Mouse (Mus musculus): ENCODE measurements at regions not wholly inside any gene's neighbourhood (a gene's known extent, or its start where the extent isn't known, plus 50 kb on each side); places are given as distances from the start of the nearest gene placed in this dataset.
A peak's percentile ranks its signal among the peaks of the same experiment; 100 is the strongest.

DNA sequence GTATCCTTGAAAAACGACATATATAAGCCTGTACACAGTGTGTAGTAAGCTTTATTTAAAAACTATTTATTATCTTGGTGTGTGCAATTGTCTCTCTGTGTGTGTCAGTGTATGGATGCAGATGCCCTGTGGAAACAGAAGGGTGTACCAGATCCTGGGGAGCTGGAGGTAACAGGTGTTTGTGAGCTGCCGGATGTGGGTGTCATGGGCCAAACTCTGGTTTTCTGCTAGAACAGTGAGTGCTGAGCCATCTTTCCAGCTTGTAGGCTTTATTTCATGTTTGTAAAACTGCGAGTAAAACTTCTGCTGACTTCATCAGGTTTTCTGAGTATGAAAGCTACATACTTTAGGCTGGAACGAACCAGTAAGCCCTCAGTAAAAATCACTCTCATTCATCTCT, 322.3 kb upstream of the Gm5148 start:
- peak; percentile 41 to 55 for DNase-seq (ENCODE audit: low spot score in 2 of 2)

DNA sequence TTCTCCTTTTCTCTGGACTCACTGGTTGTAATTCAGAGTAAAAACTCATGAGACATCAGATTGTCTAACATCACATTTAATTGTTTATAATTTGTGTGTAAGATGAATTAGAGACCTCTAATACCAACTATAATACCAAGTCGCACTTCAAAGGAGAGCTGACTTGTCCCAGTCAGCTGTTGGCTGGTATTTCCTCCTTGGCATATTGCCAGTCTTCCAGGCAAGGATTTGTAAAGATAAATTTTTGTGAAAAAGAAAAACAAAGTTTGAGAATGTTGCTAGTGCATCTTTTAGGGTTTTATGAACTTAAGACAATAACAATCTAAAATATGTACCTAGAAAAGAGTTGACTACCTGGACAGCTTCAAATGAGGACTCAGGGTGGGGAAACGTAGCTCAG, 321.7 kb upstream of the Gm5148 start:
- no peak for DNase-seq (ENCODE audit: low spot score in 2 of 2)

DNA sequence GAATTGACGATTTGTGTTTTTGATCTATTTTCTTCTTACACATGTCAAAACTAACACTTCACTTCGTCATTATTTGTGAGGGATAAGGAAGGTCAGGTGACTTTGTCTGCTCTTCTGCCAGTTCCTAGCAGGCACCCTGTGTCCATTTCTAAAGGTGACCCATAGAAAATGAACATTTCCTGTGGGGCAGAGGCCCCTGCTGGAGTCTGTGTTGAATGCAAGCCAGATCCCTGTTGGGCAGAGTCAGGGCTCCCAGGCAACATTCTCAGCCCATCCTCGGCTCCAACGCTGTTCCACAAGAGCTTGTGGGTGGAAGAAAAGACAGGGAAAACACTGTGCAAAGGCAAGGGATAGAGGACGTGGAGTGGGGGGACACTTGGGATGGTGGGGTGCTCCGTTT, 321.2 kb upstream of the Gm5148 start:
- no peak for DNase-seq (ENCODE audit: low spot score in 2 of 2)

DNA sequence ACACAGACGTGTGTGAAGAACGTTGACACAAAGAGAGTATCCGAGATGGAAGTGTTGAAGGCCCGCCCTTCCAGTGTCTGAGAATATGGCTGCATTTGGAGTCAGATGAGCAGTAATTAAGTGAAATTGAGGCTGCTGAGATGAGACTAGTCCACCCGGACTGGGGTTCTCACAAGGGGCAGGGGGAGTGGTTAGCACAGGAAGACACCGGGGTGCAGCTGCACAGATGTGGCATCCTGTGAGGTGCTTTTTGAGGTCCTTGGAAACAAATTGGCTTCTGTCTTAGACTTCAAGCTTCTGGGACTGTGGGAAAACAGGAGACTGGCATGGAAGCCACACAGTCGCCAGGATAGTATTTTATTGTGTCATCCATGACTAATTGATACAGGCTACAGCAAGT, 320.0 kb upstream of the Gm5148 start:
- DNase-seq (ENCODE audit: low spot score in 2 of 2), result peak; percentile 47 to 57

DNA sequence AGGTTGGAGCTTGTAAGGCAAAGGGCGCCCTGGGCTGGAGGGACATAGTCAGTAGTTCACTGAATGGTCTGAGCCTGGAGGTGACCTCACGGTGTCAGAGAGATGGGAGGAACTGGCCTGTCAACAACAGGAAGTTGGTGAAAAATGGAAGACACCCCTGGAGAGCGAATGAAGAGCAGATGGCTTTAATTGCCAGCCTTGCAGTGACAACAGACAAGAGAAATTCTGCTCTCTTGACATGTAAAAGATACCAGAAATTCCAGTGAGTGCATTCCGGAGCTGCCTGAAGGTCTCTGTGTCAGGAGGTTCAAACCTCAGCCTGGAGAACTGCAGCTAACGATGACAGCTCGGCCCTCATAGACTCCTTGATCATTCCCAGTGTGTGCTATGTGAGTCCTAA, 318.3 kb upstream of the Gm5148 start:
- no peak for DNase-seq (ENCODE audit: low spot score in 2 of 2)

DNA sequence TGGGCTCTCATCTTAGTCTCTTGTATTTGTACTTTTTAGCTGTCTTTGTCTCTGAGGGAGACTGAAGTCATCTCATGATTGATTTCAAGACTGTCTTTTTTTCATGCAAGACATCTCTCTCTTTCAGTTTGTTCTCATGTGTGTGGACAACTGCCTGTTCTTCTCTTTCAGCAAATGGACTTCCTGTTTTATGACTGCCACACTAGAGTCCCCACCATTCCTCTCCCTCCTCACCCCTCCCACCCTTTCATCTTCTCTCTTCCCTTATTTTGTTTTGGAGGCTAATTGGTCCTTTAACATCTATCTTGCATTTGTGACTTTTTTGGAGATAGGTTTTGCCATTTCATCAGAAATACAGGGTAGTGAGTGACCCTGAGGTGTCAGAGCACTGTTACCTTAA, 311.8 kb upstream of the Gm5148 start:
- DNase-seq (ENCODE audit: low spot score in 2 of 2), result no peak

DNA sequence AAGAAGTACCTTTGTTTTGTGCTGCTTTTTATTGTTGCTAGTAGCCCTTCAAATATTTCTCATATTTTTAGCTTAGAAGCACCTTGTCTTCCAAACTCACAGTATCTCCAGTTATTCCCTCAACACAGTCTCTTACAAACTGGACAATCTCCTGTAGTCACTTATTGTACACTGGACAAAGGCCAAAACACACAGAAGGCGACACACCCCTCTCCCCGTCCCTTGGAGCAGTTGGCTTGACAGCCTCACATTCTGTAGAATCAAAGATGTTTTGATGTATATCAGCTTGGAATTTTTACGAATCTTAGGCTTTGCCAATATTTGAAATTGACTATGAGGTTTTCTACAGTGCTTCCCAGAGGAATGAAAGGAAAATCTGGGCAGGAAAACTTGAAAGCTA, 309.8 kb upstream of the Gm5148 start:
- no peak for DNase-seq (ENCODE audit: low spot score in 2 of 2)

DNA sequence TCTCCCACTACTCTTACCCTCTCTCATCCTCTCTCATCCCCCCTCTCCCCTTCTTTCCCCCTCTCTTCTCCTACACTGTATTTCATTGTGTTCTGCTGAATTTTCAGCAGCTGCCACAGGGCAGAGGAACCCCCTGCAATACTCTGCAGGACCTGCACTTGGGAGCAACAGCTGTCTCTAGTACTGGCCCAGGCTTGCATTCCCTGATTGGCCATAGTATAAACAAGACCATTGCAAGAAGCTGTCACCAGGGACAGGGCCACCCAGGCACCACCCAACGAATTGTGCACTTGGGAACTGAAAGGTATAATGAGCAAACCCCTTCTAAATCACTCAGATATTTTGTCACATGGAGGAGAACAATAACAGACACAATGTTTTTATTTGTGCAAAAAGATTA, 290.5 kb upstream of the Gm5148 start:
- peak in 1 of 2 experiments; percentile 2 for DNase-seq (ENCODE audit: low spot score in 2 of 2)

DNA sequence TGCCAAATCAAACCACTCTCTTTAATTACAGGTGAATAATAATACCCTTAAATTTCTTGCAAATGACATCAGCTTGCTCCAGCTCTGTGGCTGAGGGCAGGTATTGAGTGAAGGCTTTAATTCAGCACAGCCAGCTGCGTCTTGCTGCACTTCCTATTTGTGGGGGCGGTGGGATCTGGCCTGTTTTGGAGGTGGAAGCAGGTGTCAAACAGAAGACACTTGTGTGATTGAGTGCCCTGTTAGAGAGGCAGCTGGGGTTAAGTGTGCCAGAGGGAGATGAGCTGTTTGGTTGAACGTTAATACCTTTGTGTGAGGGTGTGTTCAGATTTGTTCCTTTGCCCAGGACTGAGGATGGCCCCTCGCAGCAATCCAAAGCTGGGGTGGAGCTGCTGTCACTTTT, 284.9 kb upstream of the Gm5148 start:
- DNase-seq (ENCODE audit: low spot score in 2 of 2), result peak; percentile 71 to 77

DNA sequence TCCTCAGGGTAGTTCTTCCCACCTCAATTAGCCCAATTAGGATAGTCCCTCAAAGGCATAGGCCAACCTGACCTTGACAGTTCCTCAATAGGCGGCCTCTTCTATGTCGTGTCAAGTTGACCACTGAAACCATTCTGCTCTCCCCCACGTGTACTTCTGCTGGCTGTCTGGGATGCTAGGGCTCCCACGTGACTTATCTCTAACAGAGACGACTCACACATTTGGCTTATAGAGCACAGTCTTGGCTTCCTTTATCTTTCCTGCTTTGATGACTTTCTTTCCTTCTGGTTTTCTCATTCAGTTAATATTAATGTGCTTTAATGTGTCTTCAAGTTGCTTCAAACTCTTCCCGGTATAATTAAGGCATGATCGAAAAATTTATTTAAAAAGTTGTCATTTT, 284.0 kb upstream of the Gm5148 start:
- DNase-seq (ENCODE audit: low spot score in 2 of 2), result peak in 1 of 2 experiments; percentile 3

DNA sequence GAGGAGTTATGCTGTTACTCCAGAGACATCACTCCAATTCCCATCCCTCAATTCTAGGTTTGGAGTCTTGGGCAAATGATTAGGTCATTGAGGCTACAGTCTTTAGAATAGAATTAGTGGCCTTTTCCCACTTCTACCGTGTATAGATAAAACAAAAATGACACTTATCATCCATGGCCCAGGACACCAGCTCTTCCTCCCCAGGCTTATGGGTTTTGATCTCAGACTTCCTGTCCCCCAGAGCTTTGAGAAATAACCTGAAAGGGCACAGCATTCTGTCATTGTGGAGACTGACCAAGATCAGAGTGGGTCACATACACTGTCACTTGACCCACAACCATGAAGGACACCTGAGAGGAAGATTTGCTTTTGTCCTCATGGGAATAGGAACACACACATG, 283.3 kb upstream of the Gm5148 start:
- peak in 1 of 2 experiments; percentile 2 for DNase-seq (ENCODE audit: low spot score in 2 of 2)

DNA sequence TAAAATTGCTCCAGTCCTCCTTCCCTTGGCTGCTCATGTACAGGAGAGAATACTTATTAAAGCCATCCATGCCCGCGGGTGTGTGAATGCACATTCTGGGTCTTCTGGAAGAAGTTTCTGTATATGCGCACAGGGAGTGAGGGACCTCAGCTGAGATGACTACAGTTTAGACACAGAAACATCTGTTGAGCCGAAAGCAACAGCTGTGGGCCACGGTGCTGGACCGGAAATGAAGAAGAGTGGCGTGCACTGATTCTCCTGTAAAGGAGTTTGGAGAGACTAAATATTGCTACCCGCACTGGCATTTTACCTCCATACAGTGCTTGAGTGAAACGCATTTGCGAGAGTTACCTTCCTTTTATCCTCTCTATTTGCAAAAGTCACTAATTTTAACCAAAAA, 278.0 kb upstream of the Gm5148 start:
- no peak for DNase-seq (ENCODE audit: low spot score in 2 of 2)

DNA sequence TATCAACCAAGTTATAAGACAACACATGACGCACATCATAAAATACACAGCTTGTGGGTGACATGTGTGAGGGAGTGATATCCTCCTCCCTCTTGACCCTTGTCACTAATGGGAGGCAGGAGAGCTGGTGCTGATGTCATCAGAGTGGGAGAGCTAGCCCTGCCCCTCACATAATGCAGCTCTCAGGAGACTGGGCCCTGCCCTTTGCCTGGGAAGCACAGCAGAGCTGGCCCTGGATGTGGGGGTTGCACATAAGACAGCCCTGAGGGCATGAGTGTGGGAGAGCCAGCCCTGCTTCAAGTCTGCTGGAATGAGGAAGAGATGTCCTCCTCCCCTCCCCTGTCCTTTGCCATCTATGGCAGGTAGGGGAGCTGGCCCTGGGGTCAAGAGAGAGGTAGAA, 275.5 kb upstream of the Gm5148 start:
- no peak for DNase-seq (ENCODE audit: low spot score in 2 of 2)

DNA sequence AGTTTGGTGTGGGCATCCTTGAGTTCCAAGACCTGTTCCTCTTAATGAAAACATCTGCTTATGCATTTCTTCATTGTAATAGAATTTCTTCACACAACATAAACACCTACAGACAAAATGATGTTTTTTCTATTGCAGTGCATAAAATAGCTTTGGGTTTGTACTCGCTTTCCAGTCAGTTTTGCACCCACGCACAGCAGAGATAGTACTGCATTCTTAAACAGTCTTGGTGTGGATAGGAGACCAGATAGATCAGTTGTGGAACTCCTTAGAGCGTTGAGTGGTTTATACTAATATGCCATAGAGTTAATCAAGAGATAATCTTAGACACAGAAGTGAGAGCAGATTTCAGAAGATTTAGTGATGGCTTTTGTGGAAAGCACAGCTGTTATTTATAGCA, 273.7 kb upstream of the Gm5148 start:
- no peak for DNase-seq (ENCODE audit: low spot score in 2 of 2)

DNA sequence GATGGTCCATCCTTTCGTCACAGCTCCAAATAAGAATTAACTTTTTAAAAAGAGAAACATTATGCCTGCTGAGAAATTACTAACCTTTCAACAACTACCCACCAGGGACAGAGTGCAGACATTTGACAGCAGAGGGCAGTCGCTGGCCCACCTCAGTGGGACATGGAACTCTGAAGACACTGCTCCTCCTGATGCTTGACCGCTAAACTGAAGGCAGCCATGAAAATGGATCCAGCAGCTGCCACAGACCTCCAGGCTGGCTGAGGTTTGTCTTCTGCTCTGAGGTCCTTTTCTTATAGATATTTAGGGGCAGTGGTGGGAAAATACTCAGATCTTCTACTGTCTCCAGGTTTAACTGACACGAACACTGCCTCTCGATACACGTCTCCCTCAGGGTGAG, 265.7 kb upstream of the Gm5148 start:
- DNase-seq (ENCODE audit: low spot score in 2 of 2), result no peak

DNA sequence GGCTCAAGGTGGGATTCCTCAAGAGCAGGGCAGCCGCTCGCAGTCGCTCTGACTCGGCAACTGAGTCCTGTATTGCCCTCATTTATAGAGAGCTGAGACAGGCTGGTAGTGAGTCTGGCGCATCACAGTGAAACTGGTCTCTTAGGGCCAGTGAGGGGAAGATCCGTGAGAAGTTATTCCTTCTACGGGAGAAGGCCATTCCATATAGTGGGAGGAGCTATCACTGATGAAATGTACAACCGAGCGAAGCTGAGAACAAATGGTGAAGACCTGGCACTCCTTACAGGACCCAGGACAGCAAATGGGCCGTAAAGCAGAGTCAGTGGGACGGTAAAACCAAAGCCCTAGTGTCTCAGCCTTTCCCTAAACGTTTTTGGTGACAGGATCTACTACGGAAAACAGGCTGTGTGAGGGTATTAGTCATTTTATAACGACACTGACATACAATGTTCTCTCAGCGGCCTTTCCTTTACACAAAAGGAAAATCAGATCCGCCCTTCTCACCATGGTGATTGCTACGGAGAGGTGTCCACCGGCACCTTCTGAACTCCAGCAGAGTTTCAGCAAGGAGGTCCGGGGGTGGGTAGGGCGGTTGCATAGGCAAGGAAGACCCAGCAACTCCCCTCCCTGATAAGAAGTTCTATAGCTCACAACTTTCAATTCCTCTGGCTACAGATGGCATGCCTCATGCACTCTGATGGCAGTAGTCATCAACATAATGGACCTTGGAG, 263.6 kb upstream of the Gm5148 start:
- DNase-seq (ENCODE audit: low spot score in 2 of 2), result no peak

DNA sequence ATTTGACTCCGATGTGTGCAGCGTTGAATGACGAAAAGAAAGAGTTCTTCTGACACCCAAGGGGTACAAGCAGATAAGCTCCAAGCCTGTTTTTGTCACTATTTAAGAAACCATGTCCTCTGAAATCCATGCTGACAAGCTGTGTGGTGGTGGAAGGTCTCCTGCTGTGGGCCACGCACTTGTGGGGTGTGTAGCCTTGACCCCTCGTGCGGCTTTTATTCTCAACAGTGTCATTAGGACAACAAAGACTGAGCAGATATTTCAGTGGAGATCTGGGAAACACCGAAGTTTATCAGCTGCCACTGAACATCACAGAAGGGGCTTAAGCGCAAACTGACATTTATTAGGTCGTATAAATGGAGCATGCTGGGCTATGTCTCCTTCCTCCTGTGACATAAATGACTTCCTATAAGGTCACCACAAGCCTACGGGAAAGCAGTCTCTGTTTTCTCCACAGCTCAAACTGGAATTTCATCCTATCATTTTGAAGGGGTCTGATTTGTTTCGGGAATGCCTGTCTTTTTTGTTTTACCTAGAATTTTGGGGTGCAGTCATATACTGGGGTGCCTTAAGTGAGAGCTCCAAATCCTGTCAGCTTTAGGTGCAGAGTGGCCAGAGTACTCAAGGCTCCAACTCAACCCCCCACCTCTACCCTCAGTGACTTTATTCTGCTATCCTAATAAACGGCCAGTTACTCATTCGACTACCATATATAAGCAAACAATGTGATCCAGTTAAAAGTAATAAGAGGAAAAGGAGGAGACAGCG, 262.9 kb upstream of the Gm5148 start:
- no peak for DNase-seq (ENCODE audit: low spot score in 2 of 2)

DNA sequence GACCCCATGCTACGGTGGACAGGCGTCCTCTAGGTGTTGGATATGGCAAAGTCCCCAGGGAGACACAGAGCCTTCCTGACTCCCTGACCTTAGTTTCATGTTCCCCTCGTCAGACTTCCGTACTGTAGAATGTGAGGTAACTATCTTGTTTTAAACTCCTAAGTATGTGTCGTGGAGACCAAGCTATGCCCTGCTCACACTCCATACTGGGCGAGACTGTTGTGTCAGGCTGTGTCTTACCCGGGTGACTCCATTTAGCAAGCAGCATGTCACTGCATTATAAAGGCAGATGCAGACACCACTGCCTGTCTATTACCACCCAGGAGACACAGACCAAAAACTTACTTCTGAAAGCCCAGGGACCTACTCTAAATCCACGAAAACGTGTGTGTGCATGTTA, 260.4 kb upstream of the Gm5148 start:
- no peak for DNase-seq (ENCODE audit: low spot score in 2 of 2)

DNA sequence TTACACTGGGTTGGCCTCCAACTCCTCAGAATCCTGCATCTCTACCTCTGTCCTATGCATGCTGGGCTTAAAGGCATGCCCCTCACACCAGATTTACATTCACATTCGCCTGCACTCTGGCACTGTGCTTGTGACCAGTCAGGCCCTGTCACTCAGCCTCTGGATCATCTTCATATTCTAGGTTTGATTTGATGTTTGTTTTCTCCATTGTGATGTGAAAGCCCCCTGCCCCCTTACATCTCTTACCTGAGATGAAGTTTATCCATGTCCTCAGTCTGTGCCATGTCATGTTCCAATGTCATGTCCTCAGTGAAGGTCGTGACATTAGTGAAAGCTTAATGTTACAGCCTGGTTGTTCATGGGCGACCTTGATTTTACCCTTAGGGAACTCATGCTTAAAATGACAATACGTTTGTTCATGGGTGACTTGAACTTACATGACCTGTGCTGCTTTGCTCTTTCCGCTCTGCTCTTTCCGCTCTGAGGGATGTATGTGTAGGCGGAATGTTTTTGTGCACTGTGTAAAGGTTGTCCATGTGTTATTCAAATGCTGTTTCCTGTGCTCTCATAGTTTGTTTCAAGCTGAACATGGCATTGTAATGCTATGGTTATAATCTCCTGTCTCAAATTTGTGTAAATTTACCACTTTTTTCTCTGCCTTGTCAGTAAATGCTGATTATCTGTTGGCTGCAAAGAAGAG, 257.3 kb upstream of the Gm5148 start:
- no peak for DNase-seq (ENCODE audit: low spot score in 2 of 2)

DNA sequence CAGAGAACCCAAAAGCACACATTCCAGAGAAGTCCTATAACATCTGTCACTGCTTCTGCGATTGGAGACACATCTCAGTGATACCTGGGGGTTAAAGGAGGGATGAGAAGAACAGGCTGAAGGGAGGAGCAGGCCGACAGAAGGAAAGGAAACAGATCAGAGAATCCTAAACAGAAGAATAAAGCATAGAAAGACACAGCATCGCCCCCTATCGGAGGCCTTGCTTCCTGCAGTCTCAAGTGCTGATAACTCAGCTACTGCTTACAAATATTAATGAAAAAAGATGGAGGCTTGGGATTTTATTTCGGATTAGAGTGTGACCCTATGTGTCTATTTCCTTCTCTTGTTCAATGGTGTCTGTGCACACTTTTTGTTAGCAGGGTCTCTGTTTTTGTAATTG, 255.6 kb upstream of the Gm5148 start:
- DNase-seq (ENCODE audit: low spot score in 2 of 2), result peak; percentile 17 to 64

DNA sequence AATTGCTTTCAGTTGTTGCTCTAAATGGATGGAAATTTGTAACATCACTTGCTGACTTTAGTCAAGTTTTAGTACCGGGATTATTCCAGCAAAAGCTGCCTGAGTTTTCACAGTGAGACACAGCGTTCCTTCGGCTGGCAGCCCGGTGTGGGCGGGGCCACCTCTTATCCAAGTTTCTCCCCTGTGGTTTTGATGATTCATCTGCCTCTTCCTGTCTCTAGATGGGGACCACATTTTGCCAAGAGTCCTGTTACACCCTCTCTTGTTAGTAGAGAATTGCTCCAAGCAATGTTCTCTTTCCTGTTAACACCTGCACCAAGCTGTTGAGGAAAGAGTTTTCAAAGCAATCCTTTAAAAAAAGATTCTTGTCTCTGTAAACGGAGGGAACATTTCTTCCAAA, 254.2 kb upstream of the Gm5148 start:
- peak; percentile 14 to 22 for DNase-seq (ENCODE audit: low spot score in 2 of 2)

DNA sequence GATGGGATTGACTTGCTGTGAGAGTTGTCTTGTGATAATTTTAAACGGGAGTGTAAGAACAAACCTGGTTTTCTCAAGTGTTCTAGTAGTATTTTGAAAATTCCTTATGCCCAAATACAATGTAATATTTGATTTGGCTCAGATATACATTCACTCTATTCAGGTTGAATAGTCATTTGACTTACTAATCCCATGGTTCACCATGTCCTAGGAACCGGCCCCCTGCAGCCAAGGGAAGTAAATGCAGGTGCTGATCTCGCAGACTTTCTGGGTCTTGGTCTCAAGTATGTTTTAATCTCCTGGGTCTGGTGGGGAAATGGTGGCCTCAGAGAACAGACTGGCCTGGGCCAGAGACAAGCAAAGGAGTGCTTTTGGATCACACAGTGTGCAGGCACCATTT, 253.2 kb upstream of the Gm5148 start:
- no peak for DNase-seq (ENCODE audit: low spot score in 2 of 2)

DNA sequence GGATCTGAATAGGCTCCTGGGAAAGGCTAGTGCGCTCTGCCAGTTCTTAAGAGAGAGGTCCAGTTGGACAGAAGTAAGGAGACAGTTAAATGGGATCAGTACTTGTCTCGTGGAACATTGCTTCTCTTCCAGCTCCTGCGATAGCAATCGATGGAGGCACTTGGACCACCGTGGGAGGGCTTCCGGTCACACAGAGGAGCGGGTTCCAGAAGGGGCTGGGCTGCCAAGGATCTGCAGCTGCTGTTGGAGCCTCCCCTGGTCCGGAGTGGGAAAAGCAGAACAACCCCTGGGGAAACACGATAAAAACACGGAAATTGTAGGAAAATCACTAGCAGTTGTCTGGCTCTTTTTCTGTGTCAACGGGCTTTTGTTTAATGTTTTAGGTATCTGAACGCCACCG, 252.3 kb upstream of the Gm5148 start:
- DNase-seq (ENCODE audit: low spot score in 2 of 2), result no peak
